Mouse (Mus musculus) C2C12 (cell line): ENCODE measurements around the gene Ms4a13. TPM values are rescaled to one million over a fixed set of nuclear protein-coding genes. Genes with fewer than 3 reads are reported as not detected.

Experiments used
- H3K27me3 ChIP-seq: one replicate; pipeline ENCODE4 v1.6.1; 2011; ENCODE audit not compliant: control insufficient read depth, insufficient read depth, insufficient read length
- H3K36me3 ChIP-seq: one replicate; pipeline ENCODE4 v1.6.1; 2011; ENCODE audit not compliant: control insufficient read depth, insufficient read depth
- H3K4me3 ChIP-seq: one replicate; pipeline ENCODE4 v1.5.1; 2011; ENCODE audit warnings: mild to moderate bottlenecking, control low read depth; ENCODE audit not compliant: poor library complexity, insufficient read depth, severe bottlenecking
- H3K79me2 ChIP-seq: one replicate; pipeline ENCODE4 v1.6.1; 2011; ENCODE audit not compliant: control insufficient read depth, insufficient read depth
- H3K79me3 ChIP-seq: one replicate; pipeline ENCODE4 v1.6.1; 2011; ENCODE audit warnings: low read depth, control low read depth
- H3ac ChIP-seq: one replicate; pipeline ENCODE3; 2011; ENCODE audit warnings: low read depth; ENCODE audit not compliant: control insufficient read depth, insufficient read length
- CEBPB ChIP-seq: IDR thresholded peaks from one replicate; pipeline ENCODE4 v1.6.1; 2011; ENCODE audit warnings: low read depth, mild to moderate bottlenecking, control low read depth, moderate library complexity
- CTCF ChIP-seq: IDR thresholded peaks from one replicate; pipeline ENCODE4 v1.5.1; 2011; ENCODE audit not compliant: control insufficient read depth, insufficient read depth, insufficient read length
- FOSL1 ChIP-seq: IDR thresholded peaks from one replicate; pipeline ENCODE4 v1.8.0; 2011; ENCODE audit warnings: mild to moderate bottlenecking, low read length; ENCODE audit not compliant: poor library complexity, insufficient read depth, severe bottlenecking
- MAX ChIP-seq: IDR thresholded peaks from one replicate; pipeline ENCODE4 v1.6.1; 2011; ENCODE audit warnings: mild to moderate bottlenecking, control low read depth
- MYOD1 ChIP-seq: IDR thresholded peaks from one replicate; pipeline ENCODE4 v1.6.1; 2011; ENCODE audit warnings: low read depth; ENCODE audit not compliant: control insufficient read depth, insufficient read length
- MYOG ChIP-seq: IDR thresholded peaks from one replicate; pipeline ENCODE4 v1.6.1; 2011; ENCODE audit not compliant: control insufficient read depth, insufficient read length; ENCODE audit errors: extremely low read depth
- USF1 ChIP-seq: IDR thresholded peaks from one replicate; pipeline ENCODE4 v1.6.1; 2011; ENCODE audit warnings: low read depth, mild to moderate bottlenecking, control low read depth, moderate library complexity
- long read RNA-seq, 2 experiments: library from polyadenylated mRNA; unstranded; transcript quantifications; one replicate each; pipeline ENCODE4 v2.0.0; 2019 to 2020
- polyA plus RNA-seq: library from polyadenylated mRNA; unstranded; fragments of >200 nt; fragmentation: generic; extraction: Trizol; gene quantifications from one replicate; pipeline ENCODE4 v1.2.1, GENCODE M21; 2012; ENCODE audit warnings: missing spikeins

Ms4a13 gene
- polyA plus RNA-seq: not detected
- long read RNA-seq, experiment 1: 0 reads
- long read RNA-seq, experiment 2: 0 reads

GRCm38 (mm10) chr19:11196546-11196945, at the start of gene Ms4a13:
Ms4a13 (minus strand) TSS chr19:11196737.
- Histone ChIP-seq H3K79me2 (no peaks in the 10 kb centered on the region), H3K36me3 (no peaks in the 10 kb centered on the region), H3K79me3 (no peaks in the 10 kb centered on the region), H3K4me3 (no peak within 1 kb of the TSS), H3ac (no peak within 1 kb of the TSS), H3K27me3 (no peaks in the 10 kb centered on the region)
- no peak for TF ChIP-seq FOSL1
- no peak for TF ChIP-seq MYOG
- no peak for TF ChIP-seq MYOD1
- TF ChIP-seq USF1: no peak
- no peak for TF ChIP-seq CEBPB

- H3K27me3 ChIP-seq: no peaks in the 10 kb centered on the region
- TF ChIP-seq FOSL1 (no peak), MYOD1 (no peak)
- H3K36me3 ChIP-seq: no peaks in the 10 kb centered on the region
- H3K79me2 ChIP-seq: no peaks in the 10 kb centered on the region
- H3K4me3 ChIP-seq: no peak overlapping the region
- no peaks in the 10 kb centered on the region for H3K79me3 ChIP-seq
- H3ac ChIP-seq: no peak overlapping the region
Measured at GRCm38 (mm10) chr19:11244230-11244629, 47.7 kb upstream of the Ms4a13 start.

- Histone ChIP-seq H3ac (no peak overlapping the region), H3K79me3 (no peaks in the 10 kb centered on the region), H3K36me3 (no peaks in the 10 kb centered on the region), H3K4me3 (no peak overlapping the region), H3K79me2 (no peaks in the 10 kb centered on the region), H3K27me3 (no peaks in the 10 kb centered on the region)
- TF ChIP-seq CEBPB (no peak), FOSL1 (no peak), CTCF (no peak), MAX (no peak), USF1 (no peak), MYOG (no peak), MYOD1 (no peak)
Measured at GRCm38 (mm10) chr19:11242560-11242959, 46.0 kb upstream of the Ms4a13 start.

GRCm38 (mm10) chr19:11235820-11236219, 39.3 kb upstream of the Ms4a13 start:
- TF ChIP-seq MYOG (no peak), MAX (no peak), CTCF (no peak), CEBPB (no peak), MYOD1 (no peak), USF1 (no peak), FOSL1 (no peak)
- no peaks in the 10 kb centered on the region for H3K27me3 ChIP-seq
- no peaks in the 10 kb centered on the region for H3K36me3 ChIP-seq
- no peaks in the 10 kb centered on the region for H3K79me3 ChIP-seq
- no peaks in the 10 kb centered on the region for H3K79me2 ChIP-seq
- H3K4me3 ChIP-seq: no peak overlapping the region
- no peak overlapping the region for H3ac ChIP-seq

GRCm38 (mm10) chr19:11234921-11235735, 38.6 kb upstream of the Ms4a13 start:
- Histone ChIP-seq H3K36me3 (no peaks in the 10 kb centered on the region), H3K79me3 (no peaks in the 10 kb centered on the region), H3K4me3 (no peak overlapping the region), H3K79me2 (no peaks in the 10 kb centered on the region), H3ac (no peak overlapping the region), H3K27me3 (no peaks in the 10 kb centered on the region)
- TF ChIP-seq CTCF (no peak), MYOD1 (no peak), MAX (no peak)

- no peaks in the 10 kb centered on the region for H3K79me3 ChIP-seq
- no peaks in the 10 kb centered on the region for H3K27me3 ChIP-seq
- no peaks in the 10 kb centered on the region for H3K79me2 ChIP-seq
- H3K36me3 ChIP-seq: no peaks in the 10 kb centered on the region
- TF ChIP-seq CEBPB: no peak
- no peak for TF ChIP-seq MYOG
- no peak for TF ChIP-seq USF1
- TF ChIP-seq MYOD1: no peak
- TF ChIP-seq FOSL1: no peak
- no peak for TF ChIP-seq MAX
- TF ChIP-seq CTCF: no peak
- H3ac ChIP-seq: no peak overlapping the region
- no peak overlapping the region for H3K4me3 ChIP-seq
Measured at GRCm38 (mm10) chr19:11234244-11234643, 37.7 kb upstream of the Ms4a13 start.
